Mouse (Mus musculus) lung, adult 2 months (tissue): ENCODE measurements at regions not wholly inside any gene's neighbourhood (a gene's known extent, or its start where the extent isn't known, plus 50 kb on each side); places are given as distances from the start of the nearest gene placed in this dataset.

Experiments
- DNase-seq: peaks from one replicate; pipeline ENCODE4 v3.0.0; 2022
- H3K4me1 ChIP-seq: fragments of 200-500 bp; 2 replicates; pipeline ENCODE4 v1.6.1; 2011; ENCODE audit warnings: low read length; ENCODE audit not compliant: control insufficient read depth, insufficient read depth
- H3K4me3 ChIP-seq: fragments of 200-500 bp; replicated peaks from 2 replicates; pipeline ENCODE3; 2011; ENCODE audit warnings: low read depth, mild to moderate bottlenecking, control low read depth, low read length; ENCODE audit errors: extremely low read depth
- CTCF ChIP-seq: fragments of 200-500 bp; IDR thresholded peaks from 2 replicates; pipeline ENCODE4 v1.5.1; 2011; ENCODE audit warnings: mild to moderate bottlenecking, low read length, control low read depth; ENCODE audit not compliant: insufficient read depth
- POLR2A ChIP-seq: fragments of 200-500 bp; IDR thresholded peaks from 2 replicates; pipeline ENCODE4 v1.6.1; 2011; ENCODE audit warnings: low read depth, mild to moderate bottlenecking, control low read depth, low read length, borderline replicate concordance; ENCODE audit errors: extremely low read depth
- WGBS: fragments of 180-500 bp; shearing (Covaris S2); methylation state at CpG from one replicate; pipeline ENCODE4 v1.1.7; 2018; 5-methylcytosine and 5-hydroxymethylcytosine counted together

- Histone ChIP-seq H3K4me1 (peaks cover 4% of the 10 kb centered on the region), H3K4me3 (no peak overlapping the region)
- no peak for DNase-seq
- TF ChIP-seq CTCF, result no peak
- TF ChIP-seq POLR2A, result no peak
- WGBS, result 79% methylated on average over 5 of the region's 5 CpGs
Measured at GRCm38 (mm10) chr17:64426536-64426935, 94.8 kb upstream of the Pja2 start.

GRCm38 (mm10) chr17:64439571-64439970 lies 107.9 kb upstream of the Pja2 start:
- no peaks in the 10 kb centered on the region for H3K4me1 ChIP-seq
- H3K4me3 ChIP-seq, result no peak overlapping the region
- no peak for TF ChIP-seq POLR2A
- no peak for TF ChIP-seq CTCF
- 41% methylated on average over 1 of the region's 1 CpGs for WGBS
- DNase-seq, result no peak

DNA sequence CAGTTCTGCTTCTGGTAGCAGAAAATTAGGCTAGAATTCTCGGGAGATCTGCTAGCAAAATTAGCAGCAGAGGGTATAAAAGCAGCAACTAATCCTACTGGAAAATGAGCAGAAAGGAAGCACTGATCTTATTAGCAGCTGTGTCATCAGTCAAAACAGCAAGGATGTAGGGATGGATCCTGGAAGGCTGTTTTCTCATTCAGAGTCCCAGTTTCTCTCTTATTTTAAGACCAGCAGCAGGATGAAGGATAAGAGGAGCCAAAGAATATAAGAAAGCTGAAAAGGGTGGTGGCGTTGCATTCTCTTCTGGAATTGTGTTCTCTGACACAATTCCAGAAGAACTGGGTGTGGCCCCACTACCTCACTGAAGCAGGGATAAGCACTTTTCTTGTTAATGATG lies 123.0 kb upstream of the Pja2 start:
- 72% methylated on average over 2 of the region's 2 CpGs for WGBS
- no peak for TF ChIP-seq CTCF
- no peak for TF ChIP-seq POLR2A
- no peak for DNase-seq

DNA sequence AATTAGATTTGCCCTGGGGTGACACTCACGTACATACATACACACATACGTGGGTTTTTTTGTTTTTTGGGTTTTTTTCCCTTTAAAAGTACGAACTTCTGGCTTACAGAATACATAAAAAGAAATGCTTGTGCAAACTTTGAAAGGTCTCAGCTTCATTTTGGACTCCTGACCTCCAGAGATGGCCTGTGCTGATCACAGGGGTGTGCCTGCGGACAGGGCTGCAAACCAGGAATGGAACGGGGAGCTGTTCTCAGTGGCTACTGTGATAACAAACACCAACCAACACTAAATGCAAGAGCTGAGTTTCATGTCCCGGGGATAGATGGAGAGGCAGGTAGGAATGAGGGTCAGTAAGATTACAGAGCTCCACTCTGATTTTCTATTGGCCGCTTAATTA lies 134.3 kb upstream of the Man2a1 start:
- no peak overlapping the region for H3K4me3 ChIP-seq
- whole genome bisulfite sequencing, result 87% methylated on average over 7 of the region's 7 CpGs
- H3K4me1 ChIP-seq, result no peaks in the 10 kb centered on the region
- no peak for TF ChIP-seq CTCF
- TF ChIP-seq POLR2A, result no peak
- DNase-seq, result no peak

More for the DNA sequence above, 123.0 kb upstream of the Pja2 start:
- Histone ChIP-seq H3K4me1 (no peaks in the 10 kb centered on the region), H3K4me3 (no peak overlapping the region)

DNA sequence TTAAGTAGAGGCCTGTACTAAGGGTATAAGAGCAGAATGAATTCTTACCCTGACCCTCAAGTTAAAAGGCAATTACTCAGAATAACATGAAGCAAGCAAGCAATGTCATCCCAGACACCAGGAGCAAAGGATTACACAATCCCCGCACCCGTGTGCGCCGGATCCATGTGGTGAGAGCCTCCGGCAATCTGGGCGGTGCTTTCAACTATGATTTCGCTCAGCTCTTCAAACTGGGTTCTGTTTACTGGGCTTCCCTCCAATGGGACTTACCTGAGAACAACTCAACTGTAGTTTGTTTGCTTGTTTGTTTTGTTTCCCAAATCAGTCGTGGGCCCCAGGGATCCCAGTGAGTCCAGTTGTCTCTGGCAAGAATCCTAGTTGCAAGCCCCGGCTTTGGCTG lies 133.8 kb upstream of the Man2a1 start:
- Histone ChIP-seq H3K4me1 (no peaks in the 10 kb centered on the region), H3K4me3 (no peak overlapping the region)
- TF ChIP-seq CTCF (no peak), POLR2A (no peak)
- no peak for DNase-seq
- 68% methylated on average over 9 of the region's 9 CpGs for WGBS

DNA sequence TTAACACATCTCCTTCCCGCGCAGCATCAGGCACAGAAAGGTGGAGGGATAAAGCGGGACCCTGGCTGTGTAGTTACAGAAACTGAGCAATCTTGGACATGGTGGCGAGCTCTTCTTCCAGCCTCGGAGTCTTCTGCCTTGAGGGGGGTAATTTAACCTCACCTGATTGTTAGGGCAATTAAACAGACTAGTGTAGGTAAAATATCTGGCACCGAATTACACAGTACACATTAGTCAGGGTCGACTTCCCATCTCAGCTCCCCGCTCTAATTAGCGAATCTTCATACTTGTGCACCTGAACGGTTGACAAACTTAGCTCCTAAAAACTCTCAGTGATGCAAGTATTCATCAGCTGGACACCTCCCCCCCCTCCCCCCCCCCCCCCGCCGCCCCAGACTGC lies 133.2 kb upstream of the Man2a1 start:
- no peak overlapping the region for H3K4me3 ChIP-seq
- no peak for DNase-seq
- WGBS, result 79% methylated on average over 12 of the region's 12 CpGs
- H3K4me1 ChIP-seq, result no peaks in the 10 kb centered on the region
- no peak for TF ChIP-seq POLR2A
- TF ChIP-seq CTCF, result no peak

- H3K4me3 ChIP-seq, result no peak overlapping the region
- DNase-seq, result no peak
- 47% methylated on average over 12 of the region's 12 CpGs for WGBS
- TF ChIP-seq CTCF (no peak), POLR2A (no peak)
- H3K4me1 ChIP-seq, result no peaks in the 10 kb centered on the region
Measured at GRCm38 (mm10) chr17:64469754-64470400, 130.7 kb upstream of the Man2a1 start.

GRCm38 (mm10) chr17:64480607-64481038 lies 119.9 kb upstream of the Man2a1 start:
- no peak for DNase-seq

DNA sequence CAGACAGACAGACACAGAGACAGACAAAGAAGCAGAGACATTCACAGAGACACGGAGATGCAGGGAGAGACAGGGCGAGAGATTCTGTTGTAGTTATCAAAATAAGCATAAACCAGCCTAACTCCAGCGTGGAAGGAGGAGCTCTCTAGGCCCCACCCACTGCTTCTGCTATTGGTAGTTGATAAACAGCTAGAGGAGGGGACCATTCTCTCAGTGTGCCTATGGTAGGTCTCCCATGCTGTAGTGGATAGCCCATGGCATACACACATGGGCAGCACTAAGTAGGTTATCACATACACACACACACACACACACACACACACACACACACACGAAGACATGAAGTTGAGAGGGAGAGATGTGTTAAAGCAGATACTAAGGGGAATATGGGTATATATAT lies 115.7 kb upstream of the Man2a1 start:
- TF ChIP-seq POLR2A (no peak), CTCF (no peak)
- Histone ChIP-seq H3K4me3 (no peak overlapping the region), H3K4me1 (no peaks in the 10 kb centered on the region)
- DNase-seq, result no peak
- 87% methylated on average over 4 of the region's 4 CpGs for WGBS

More at GRCm38 (mm10) chr17:64480607-64481038, 119.9 kb upstream of the Man2a1 start:
- no peak for TF ChIP-seq POLR2A
- TF ChIP-seq CTCF, result no peak
- 8% methylated on average over 1 of the region's 1 CpGs for WGBS
- H3K4me3 ChIP-seq, result no peak overlapping the region
- H3K4me1 ChIP-seq, result no peaks in the 10 kb centered on the region

- WGBS, result 79% methylated on average over 2 of the region's 2 CpGs
- no peak overlapping the region for H3K4me3 ChIP-seq
- TF ChIP-seq CTCF (no peak), POLR2A (no peak)
- no peak for DNase-seq
- H3K4me1 ChIP-seq, result no peaks in the 10 kb centered on the region
Measured at GRCm38 (mm10) chr17:64489769-64490335, 110.7 kb upstream of the Man2a1 start.
